Mouse (Mus musculus): ENCODE data around the gene Smim9. TPM values are rescaled to one million over a fixed set of nuclear protein-coding genes. Genes with fewer than 3 reads are reported as not detected.

Gene Smim9
- total RNA-seq (2012; rRNA removed): not detected in 2 replicates
- polyA plus RNA-seq (2012; ENCODE audit: insufficient read depth in 1 of 2, insufficient read length in 2 of 2, low read depth in 1 of 2, low replicate concordance in 2 of 2, missing spikeins in 1 of 2): not detected

DNA sequence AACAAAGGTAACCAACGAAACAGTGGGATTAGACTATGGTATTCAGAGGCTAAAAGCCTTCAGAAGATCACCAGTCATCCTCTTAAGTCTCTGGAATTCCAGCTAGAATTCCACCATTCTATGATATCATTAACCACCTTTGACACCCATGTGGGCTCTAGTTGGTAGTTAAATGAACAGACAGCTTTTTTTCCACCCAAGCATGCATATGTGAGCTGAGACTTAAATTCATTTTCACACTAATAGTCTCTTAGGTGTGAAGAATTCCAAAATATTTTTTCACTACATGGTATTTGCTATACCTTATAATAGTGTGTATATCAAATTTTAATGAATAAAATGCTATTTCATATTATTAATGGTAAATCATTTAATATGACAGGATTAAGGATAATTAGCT, at the start of gene Smim9:
Gene Smim9 (minus strand): TSS at position 101 of the 400 bp plus-strand sequence.
- Histone ChIP-seq H3K79me2 (ENCODE audit: control insufficient read depth, insufficient read depth, low read length, poor library complexity) (no peaks in the 10 kb centered on the region), H3K27ac (ENCODE audit: control insufficient read depth, low read depth, low read length) (no peak within 1 kb of the TSS)

DNA sequence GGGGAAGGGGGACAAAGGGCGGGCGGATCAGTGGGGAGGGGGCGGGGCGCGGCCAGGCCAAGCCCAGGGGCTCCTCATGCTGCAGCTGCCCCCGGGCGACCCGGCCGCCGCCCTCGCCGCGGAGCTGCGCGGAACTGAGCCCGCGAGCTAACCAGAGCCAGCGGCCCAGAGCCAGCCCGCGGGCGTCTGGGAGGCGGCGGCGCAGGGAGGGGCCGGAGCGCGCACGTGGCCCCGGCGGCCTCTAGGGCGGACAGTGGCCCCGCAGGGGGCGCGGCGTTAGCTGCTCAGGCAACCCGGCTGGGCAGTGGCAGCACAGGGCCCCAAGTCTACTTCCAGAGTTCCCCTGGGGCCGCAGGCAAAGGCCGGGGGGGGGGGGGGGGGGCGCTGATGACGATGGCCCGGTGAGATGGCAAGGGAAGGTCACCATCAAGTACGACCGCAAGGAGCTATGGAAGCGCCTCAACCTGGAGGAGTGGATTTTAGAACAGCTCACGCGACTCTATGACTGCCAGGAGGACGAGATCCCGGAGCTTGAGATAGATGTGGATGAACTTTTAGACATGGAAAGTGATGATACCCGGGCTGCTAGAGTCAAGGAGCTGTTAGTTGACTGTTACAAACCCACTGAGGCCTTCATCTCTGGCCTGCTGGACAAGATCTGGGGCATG, 7.9 kb downstream of the Smim9 start:
- no peaks in the 10 kb centered on the region for H3K36me3 ChIP-seq (ENCODE audit: control insufficient read depth in 1 of 2, insufficient read depth in 2 of 2, low read length in 2 of 2)
- H3K27ac ChIP-seq (ENCODE audit: control insufficient read depth, low read depth, low read length): no peak overlapping the region
- no peaks in the 10 kb centered on the region for H3K4me1 ChIP-seq (ENCODE audit: control insufficient read depth in 1 of 2, insufficient read depth in 2 of 2, low read length in 2 of 2)
- peak overlapping the region; percentile 56 for H3K9ac ChIP-seq (ENCODE audit: control insufficient read depth, low read depth, low read length, poor library complexity, severe bottlenecking)
- TF ChIP-seq ZNF384 (IDR thresholded peaks at IDR 0.05; ENCODE audit: low read depth, low read length) (no peak), TBP (IDR thresholded peaks at IDR 0.05; ENCODE audit: low read depth, low read length) (no peak), USF1 (IDR thresholded peaks at IDR 0.05; ENCODE audit: low read depth, low read length) (0 out of 2 replicates have a peak, but pooled peaks have one; percentile 34)
- no peaks in the 10 kb centered on the region for H3K79me2 ChIP-seq (ENCODE audit: control insufficient read depth, insufficient read depth, low read length, poor library complexity)
- peak; percentile 29 for DNase-seq (ENCODE audit: low read depth, low spot score)
- H3K9me3 ChIP-seq (replicated peaks; ENCODE audit: insufficient read depth, low read length): no peaks in the 10 kb centered on the region
- peak overlapping the region in 1 of 2 experiments; percentile 33; a peak in 3 of 4 replicates for H3K4me3 ChIP-seq (ENCODE audit: control insufficient read depth in 1 of 2, insufficient read depth in 1 of 2, low read depth in 2 of 2, low read length in 2 of 2)
- no peaks in the 10 kb centered on the region for H3K27me3 ChIP-seq (ENCODE audit: control insufficient read depth in 1 of 2, insufficient read depth in 2 of 2, low read length in 2 of 2)

More for the DNA sequence above, at the start of gene Smim9:
- no peak within 1 kb of the TSS for H3K4me3 ChIP-seq (ENCODE audit: control insufficient read depth in 1 of 2, insufficient read depth in 1 of 2, low read depth in 2 of 2, low read length in 2 of 2)
- H3K9ac ChIP-seq (ENCODE audit: control insufficient read depth, low read depth, low read length, poor library complexity, severe bottlenecking): no peak within 1 kb of the TSS
- no peak for DNase-seq (ENCODE audit: low read depth, low spot score)
- no peaks in the 10 kb centered on the region for H3K4me1 ChIP-seq (ENCODE audit: control insufficient read depth in 1 of 2, insufficient read depth in 2 of 2, low read length in 2 of 2)
- H3K27me3 ChIP-seq (ENCODE audit: control insufficient read depth in 1 of 2, insufficient read depth in 2 of 2, low read length in 2 of 2): no peaks in the 10 kb centered on the region
- no peaks in the 10 kb centered on the region for H3K36me3 ChIP-seq (ENCODE audit: control insufficient read depth in 1 of 2, insufficient read depth in 2 of 2, low read length in 2 of 2)
- no peak for TF ChIP-seq ZKSCAN1 (IDR thresholded peaks at IDR 0.05; ENCODE audit: low read depth, low read length)
- no peak for TF ChIP-seq POLR2AphosphoS5 (IDR thresholded peaks at IDR 0.05; ENCODE audit: borderline replicate concordance, low read depth, low read length)
- no peak for TF ChIP-seq USF1 (IDR thresholded peaks at IDR 0.05; ENCODE audit: low read depth, low read length)
- no peak for TF ChIP-seq ETS1 (IDR thresholded peaks at IDR 0.05; ENCODE audit: low read depth, low read length)
- no peak for TF ChIP-seq MAFK (IDR thresholded peaks at IDR 0.05; ENCODE audit: borderline replicate concordance, low read depth, low read length)
- no peak for TF ChIP-seq MXI1 (IDR thresholded peaks at IDR 0.05; ENCODE audit: low read depth, low read length)
- TF ChIP-seq POLR2A (IDR thresholded peaks at IDR 0.05; ENCODE audit: control insufficient read depth in 1 of 2, insufficient read depth in 1 of 2, low read depth in 1 of 2, low read length in 2 of 2, poor library complexity in 1 of 2): no peak
- TF ChIP-seq ELF1 (IDR thresholded peaks at IDR 0.05; ENCODE audit: low read depth, low read length): no peak
- no peak for TF ChIP-seq JUND (IDR thresholded peaks at IDR 0.05; ENCODE audit: low read depth, low read length)
- no peak for TF ChIP-seq NRF1 (IDR thresholded peaks at IDR 0.05; ENCODE audit: insufficient read depth, low read depth, low read length, poor library complexity, severe bottlenecking)
- no peak for TF ChIP-seq MYB (IDR thresholded peaks at IDR 0.05; ENCODE audit: low read depth, low read length)
- no peak for TF ChIP-seq KAT2A (conservative IDR thresholded peaks at IDR 0.05; ENCODE audit: low read depth, low read length)
- TF ChIP-seq MYC (IDR thresholded peaks at IDR 0.05; ENCODE audit: low read depth, low read length): no peak
- no peaks in the 10 kb centered on the region for H3K9me3 ChIP-seq (replicated peaks; ENCODE audit: insufficient read depth, low read length)

Data from MEL (cell line).